Mouse (Mus musculus) cerebellum, adult (tissue): ENCODE results near the gene Zfp1.
"Not testable (repeated sequence)": the region's sequence is repeated elsewhere in the genome, so short reads cannot be mapped to it uniquely, and the experiment has no call there.

Experiments used
- ATAC-seq: cut with Nextera tagmentation; 2 replicates; pipeline ENCODE4 v1.9.2; 2017; ENCODE audit warnings: mild to moderate bottlenecking, moderate library complexity, mixed read lengths; ENCODE audit not compliant: insufficient number of reproducible peaks, low FRiP score, low TSS enrichment

The Zfp1 gene

GRCm38 (mm10) chr8:111624081-111624852 lies 18.9 kb upstream of the Zfp1 start:
- ATAC-seq, result peak; percentile 41; the same call in 1 of the 2 replicates

GRCm38 (mm10) chr8:111624853-111625221 lies 18.4 kb upstream of the Zfp1 start:
- ATAC-seq, result no peak

- peak; percentile 21; the same call in 1 of the 2 replicates for ATAC-seq
Measured at GRCm38 (mm10) chr8:111625694-111626527, 17.3 kb upstream of the Zfp1 start.

GRCm38 (mm10) chr8:111626528-111626820 lies 16.7 kb upstream of the Zfp1 start:
- ATAC-seq, result no peak

- no peak for ATAC-seq
Measured at GRCm38 (mm10) chr8:111626933-111627332, 16.3 kb upstream of the Zfp1 start.

GRCm38 (mm10) chr8:111627923-111628322 lies 15.3 kb upstream of the Zfp1 start:
- ATAC-seq, result no peak

- no peak for ATAC-seq
Measured at GRCm38 (mm10) chr8:111628401-111628800, 14.8 kb upstream of the Zfp1 start.

- ATAC-seq, result no peak
Measured at GRCm38 (mm10) chr8:111628894-111629501, 14.2 kb upstream of the Zfp1 start.

- ATAC-seq, result peak; percentile 86
Measured at GRCm38 (mm10) chr8:111630105-111630521, 13.1 kb upstream of the Zfp1 start, which contains the start of gene Ldhd. Gene Ldhd (minus strand): TSS chr8:111630374.

GRCm38 (mm10) chr8:111631589-111631988 lies 11.6 kb upstream of the Zfp1 start:
- no peak for ATAC-seq

GRCm38 (mm10) chr8:111632976-111633375 lies 10.2 kb upstream of the Zfp1 start:
- ATAC-seq, result no peak

- ATAC-seq, result no peak
Measured at GRCm38 (mm10) chr8:111638086-111638485, 5.1 kb upstream of the Zfp1 start.

- no peak for ATAC-seq
Measured at GRCm38 (mm10) chr8:111641064-111641463, 2.1 kb upstream of the Zfp1 start.

- ATAC-seq, result no peak
Measured at GRCm38 (mm10) chr8:111642496-111642895, 705 bp upstream of the Zfp1 start.

- ATAC-seq, result no peak; the same call in 1 of the 2 replicates
Measured at GRCm38 (mm10) chr8:111642939-111643263, 300 bp upstream of the Zfp1 start.

GRCm38 (mm10) chr8:111644286-111645051 lies 1.3 kb downstream of the Zfp1 start:
- ATAC-seq, result not testable (repeated sequence)

- no peak for ATAC-seq
Measured at GRCm38 (mm10) chr8:111645715-111646114, 2.5 kb downstream of the Zfp1 start.

GRCm38 (mm10) chr8:111648834-111649233 lies 5.6 kb downstream of the Zfp1 start:
- ATAC-seq, result no peak

GRCm38 (mm10) chr8:111650651-111651050 lies 7.5 kb downstream of the Zfp1 start:
- no peak for ATAC-seq

- ATAC-seq, result no peak
Measured at GRCm38 (mm10) chr8:111653524-111653923, 10.3 kb downstream of the Zfp1 start.
